Mouse (Mus musculus) monocyte, adult 5-6 weeks (primary cell): ENCODE measurements around the gene Ano1. TPM values are rescaled to one million over a fixed set of nuclear protein-coding genes. Genes with fewer than 3 reads are reported as not detected.

ENCODE experiments used
- ATAC-seq: fragments of 153-309, 156-312 bp; replicated peaks from 2 replicates; pipeline ENCODE4 v1.8.0; 2017; ENCODE audit warnings: mild to moderate bottlenecking; ENCODE audit not compliant: low TSS enrichment, insufficient number of reproducible peaks, severe bottlenecking, poor library complexity, low FRiP score
- total RNA-seq: library from RNA; stranded (forward); fragments of 200-1000, 200-491, 200-594 nt; gene quantifications from 3 replicates; pipeline ENCODE4 v1.2.3, GENCODE M21; 2017

The Ano1 gene
- total RNA-seq, 1 experiment from 2014 or later = 0.38 TPM

DNA sequence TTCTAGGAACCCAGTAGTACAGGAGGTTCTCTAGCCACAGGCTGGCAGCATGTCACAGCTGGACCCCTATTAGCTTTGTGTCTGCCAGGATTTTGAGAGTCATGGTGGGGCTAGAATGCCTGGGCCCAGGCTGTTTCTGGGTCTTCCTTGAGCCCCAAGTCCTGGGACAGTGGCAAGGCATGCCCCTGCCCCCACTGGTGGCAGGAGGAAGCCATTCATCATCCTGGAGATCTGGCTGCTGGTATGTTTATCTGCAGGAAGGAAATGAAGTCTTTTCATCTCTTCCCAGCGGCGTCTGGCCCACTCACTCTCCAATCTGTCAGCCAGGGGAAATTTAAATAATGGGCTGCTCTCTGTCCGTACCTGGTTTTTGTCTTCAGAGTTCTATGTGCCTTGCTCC lies 18.3 kb upstream of the Ano1 start:
- no peak for ATAC-seq

- ATAC-seq = no peak
Measured at GRCm38 (mm10) chr7:144769434-144770080, 17.8 kb upstream of the Ano1 start.

- ATAC-seq = no peak
Measured at GRCm38 (mm10) chr7:144768845-144769244, 17.1 kb upstream of the Ano1 start.

DNA sequence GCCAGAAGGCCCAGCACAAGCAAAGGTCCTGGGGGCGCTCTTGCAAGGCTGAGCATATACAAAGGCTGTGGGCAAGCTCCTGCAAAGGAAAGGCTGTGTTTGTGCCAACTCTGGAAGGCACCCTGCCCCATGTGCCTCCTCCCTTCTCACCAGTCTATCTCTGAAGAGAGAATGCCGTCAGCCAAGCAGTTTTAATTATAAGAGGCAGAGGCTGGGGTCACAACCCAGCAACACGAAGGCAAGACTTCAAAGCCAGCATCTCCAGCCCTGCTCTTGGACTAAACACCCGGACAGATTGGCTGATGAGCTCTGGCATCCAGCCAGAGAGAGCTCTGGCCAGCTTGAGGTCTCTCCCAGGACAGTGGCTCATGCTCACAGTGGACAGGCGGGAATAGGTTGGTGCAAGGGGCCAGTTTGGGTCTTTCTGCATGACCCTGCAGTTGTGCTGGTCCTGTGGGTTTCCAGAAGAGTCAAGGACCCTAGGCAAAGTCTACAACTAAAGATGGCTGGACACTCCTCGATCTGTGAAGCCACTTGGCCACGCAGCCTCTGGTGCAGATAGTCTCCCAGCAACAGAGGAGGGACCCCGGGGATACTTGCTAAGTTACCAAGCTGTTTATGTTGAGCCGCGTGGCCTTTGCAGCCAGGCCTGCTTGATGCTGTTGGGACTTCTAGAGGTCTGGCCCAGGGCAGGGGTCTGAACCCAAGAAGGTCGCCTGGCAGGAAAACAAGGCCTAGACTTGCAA lies 12.9 kb upstream of the Ano1 start:
- ATAC-seq = no peak

DNA sequence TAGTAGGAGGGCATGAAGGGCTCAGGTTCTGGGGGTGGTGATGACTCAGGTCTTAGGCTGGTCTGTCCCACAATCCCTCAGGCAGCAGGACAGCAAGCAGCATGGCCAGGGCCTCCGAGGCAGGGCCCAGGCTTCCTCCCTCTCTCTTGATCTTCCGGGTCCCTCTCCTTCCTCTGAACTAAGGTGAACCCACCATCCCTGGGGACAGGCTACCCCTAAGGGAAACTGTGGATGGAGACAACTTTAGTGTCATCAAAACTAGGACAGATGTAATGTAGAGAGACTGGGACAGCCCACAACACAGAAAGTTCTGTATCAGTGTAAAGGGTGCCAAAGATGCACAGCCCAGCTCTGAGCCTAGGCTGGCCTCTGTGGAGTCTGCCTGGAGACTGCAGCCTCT lies 12.2 kb upstream of the Ano1 start:
- ATAC-seq = no peak

GRCm38 (mm10) chr7:144762496-144763235 lies 10.9 kb upstream of the Ano1 start:
- no peak for ATAC-seq

- no peak for ATAC-seq
Measured at GRCm38 (mm10) chr7:144760228-144760627, 8.5 kb upstream of the Ano1 start.

GRCm38 (mm10) chr7:144759455-144759854 lies 7.7 kb upstream of the Ano1 start:
- no peak for ATAC-seq

- ATAC-seq = no peak
Measured at GRCm38 (mm10) chr7:144755511-144756378, 4.0 kb upstream of the Ano1 start.

GRCm38 (mm10) chr7:144754722-144755121 lies 2.9 kb upstream of the Ano1 start:
- no peak for ATAC-seq

GRCm38 (mm10) chr7:144753657-144754031 lies 1.9 kb upstream of the Ano1 start:
- ATAC-seq = no peak

GRCm38 (mm10) chr7:144752919-144753656 lies 1.3 kb upstream of the Ano1 start:
- ATAC-seq = no peak

- ATAC-seq = no peak
Measured at GRCm38 (mm10) chr7:144747756-144748155, 4.0 kb downstream of the Ano1 start.

DNA sequence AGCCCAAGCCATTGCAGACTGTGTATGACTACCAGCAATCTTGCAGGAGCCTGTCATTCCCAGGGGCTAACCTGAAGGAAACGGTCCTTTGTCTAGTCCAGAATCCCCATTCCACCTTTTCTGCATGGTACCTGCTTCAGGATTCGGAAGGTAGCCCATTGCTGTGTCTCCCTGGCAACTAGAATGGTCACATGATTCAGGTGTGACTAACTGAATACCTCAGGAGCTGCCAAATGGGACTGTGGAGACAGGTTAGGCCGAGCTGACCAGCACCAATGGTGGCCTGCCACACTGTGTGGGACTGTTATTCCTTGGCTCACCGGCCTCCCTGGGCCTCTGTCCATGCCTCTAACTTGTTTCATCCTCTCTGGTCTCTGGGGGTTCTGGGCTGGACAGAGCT lies 5.3 kb downstream of the Ano1 start:
- ATAC-seq = no peak

DNA sequence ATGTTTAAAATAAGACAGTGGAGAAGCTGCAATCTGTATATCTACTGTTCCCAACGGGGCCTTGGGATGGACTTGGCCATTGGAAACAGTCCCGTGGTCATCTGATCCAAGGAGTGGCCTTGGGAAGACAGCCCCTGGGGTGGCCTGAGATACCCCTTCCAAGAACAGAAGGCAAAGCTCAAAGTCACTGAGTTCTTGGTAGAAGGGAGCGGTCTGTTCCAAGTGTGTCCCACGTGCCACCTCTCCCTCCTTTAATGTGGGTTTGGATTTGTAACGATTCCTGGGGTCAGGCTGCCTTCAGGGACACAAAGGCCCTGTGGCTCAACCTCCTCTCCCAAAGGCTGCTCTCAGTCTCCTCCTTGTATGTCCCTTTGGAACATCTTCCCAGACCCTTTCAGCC lies 7.9 kb downstream of the Ano1 start:
- ATAC-seq = no peak

DNA sequence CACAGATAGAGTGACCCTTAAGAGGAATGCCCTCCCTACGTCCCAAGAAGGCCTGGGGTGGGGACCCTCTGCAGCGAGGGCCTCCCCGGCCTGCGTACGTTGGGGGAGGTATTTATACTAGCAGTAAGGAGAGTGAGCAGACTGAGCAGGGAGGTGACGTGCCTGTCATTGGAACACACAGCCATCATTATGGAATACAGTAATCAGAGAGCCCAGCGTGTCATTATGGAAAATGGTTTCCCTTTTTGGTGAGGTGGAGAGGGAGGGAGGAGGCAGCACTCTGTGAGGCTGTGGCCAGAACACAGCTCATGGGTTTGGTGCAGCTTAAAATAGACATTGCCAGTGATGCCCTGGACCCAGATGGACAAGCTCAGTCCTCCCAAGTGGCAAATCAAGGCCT lies 11.1 kb downstream of the Ano1 start:
- no peak for ATAC-seq

- no peak for ATAC-seq
Measured at GRCm38 (mm10) chr7:144739810-144740209, 12.0 kb downstream of the Ano1 start.

DNA sequence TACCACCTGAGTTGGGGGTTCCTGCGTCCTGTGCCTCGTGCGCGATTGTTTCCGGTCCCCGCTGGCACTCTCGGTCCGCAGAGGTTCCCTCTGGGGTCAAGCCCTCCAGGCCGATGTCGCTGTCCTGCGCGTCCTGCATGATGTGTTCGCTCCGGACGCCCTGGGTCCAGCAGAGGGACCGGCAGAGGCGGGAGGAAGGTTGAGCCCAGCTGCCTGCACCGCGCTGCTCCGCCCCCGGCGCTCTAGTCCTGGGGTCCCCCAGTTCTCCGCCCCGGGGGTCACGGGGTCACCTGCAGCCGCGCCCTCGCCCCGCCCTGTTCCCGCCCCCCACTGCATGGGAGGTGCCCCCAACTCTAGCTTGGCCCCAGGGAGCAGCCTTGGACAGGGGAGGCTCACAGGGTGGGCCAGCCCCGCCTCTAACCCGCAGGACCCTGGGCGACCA lies 13.4 kb downstream of the Ano1 start:
- no peak for ATAC-seq
